Mouse (Mus musculus) brown adipose tissue, adult 24 weeks (tissue): ENCODE results near the gene Chchd6. TPM values are rescaled to one million over a fixed set of nuclear protein-coding genes. Genes with fewer than 3 reads are reported as not detected.

ENCODE experiments used
- H3K27ac ChIP-seq: fragments of 200-500 bp; replicated peaks from 2 replicates; pipeline ENCODE4 v1.5.1; 2012; ENCODE audit warnings: low read depth, mild to moderate bottlenecking, low read length
- H3K4me1 ChIP-seq: fragments of 200-500 bp; 2 replicates; pipeline ENCODE4 v1.6.1; 2012; ENCODE audit warnings: low read length, mixed read lengths; ENCODE audit not compliant: control insufficient read depth, insufficient read depth, insufficient read length
- H3K4me3 ChIP-seq: fragments of 200-500 bp; 2 replicates; pipeline ENCODE4 v1.5.1; 2012; ENCODE audit warnings: low read depth, mild to moderate bottlenecking, low read length, moderate library complexity; ENCODE audit not compliant: insufficient read depth
- polyA plus RNA-seq: library from polyadenylated mRNA; stranded (reverse); fragments of >200 nt; gene quantifications from 2 replicates; pipeline ENCODE4 v1.2.4, GENCODE M21; 2012; ENCODE audit not compliant: missing spikeins, insufficient read depth, insufficient read length

The Chchd6 gene
- polyA plus RNA-seq, 1 experiment, result 79.4 TPM

- peak overlapping the region; percentile 59 for H3K27ac ChIP-seq
- H3K4me1 ChIP-seq, result peaks cover 18% of the 10 kb centered on the region
- peak overlapping the region; percentile 98 for H3K4me3 ChIP-seq
These were observed 233.8 kb downstream of the Chchd6 start for GRCm38 (mm10) chr6:89361418-89362280.

- peaks cover 20% of the 10 kb centered on the region for H3K4me1 ChIP-seq
- no peak overlapping the region for H3K27ac ChIP-seq
- peak overlapping the region; percentile 98 for H3K4me3 ChIP-seq
These were observed 234.6 kb downstream of the Chchd6 start for GRCm38 (mm10) chr6:89360709-89361417.

GRCm38 (mm10) chr6:89359771-89360708, 235.4 kb downstream of the Chchd6 start:
- H3K4me3 ChIP-seq, result peak overlapping the region; percentile 98
- no peak overlapping the region for H3K27ac ChIP-seq
- H3K4me1 ChIP-seq, result peaks cover 24% of the 10 kb centered on the region

GRCm38 (mm10) chr6:89359192-89359591, 236.3 kb downstream of the Chchd6 start:
- Histone ChIP-seq H3K27ac (no peak overlapping the region), H3K4me3 (0 out of 2 replicates have a peak overlapping the region, but pooled peaks have one; percentile 98), H3K4me1 (peaks cover 26% of the 10 kb centered on the region)

GRCm38 (mm10) chr6:89355661-89356060, 239.8 kb downstream of the Chchd6 start:
- no peak overlapping the region for H3K4me3 ChIP-seq
- H3K4me1 ChIP-seq, result peaks cover 50% of the 10 kb centered on the region
- H3K27ac ChIP-seq, result no peak overlapping the region

- Histone ChIP-seq H3K27ac (no peak overlapping the region), H3K4me1 (peaks cover 55% of the 10 kb centered on the region), H3K4me3 (no peak overlapping the region)
These were observed 240.7 kb downstream of the Chchd6 start for GRCm38 (mm10) chr6:89354726-89355125.

- Histone ChIP-seq H3K4me1 (peaks cover 60% of the 10 kb centered on the region), H3K27ac (no peak overlapping the region), H3K4me3 (no peak overlapping the region)
These were observed 241.4 kb downstream of the Chchd6 start for GRCm38 (mm10) chr6:89354076-89354475.

GRCm38 (mm10) chr6:89353101-89353500, 242.4 kb downstream of the Chchd6 start:
- Histone ChIP-seq H3K4me1 (peaks cover 60% of the 10 kb centered on the region), H3K27ac (peak overlapping the region; percentile 23; the same call in 1 of the 2 replicates)

GRCm38 (mm10) chr6:89351441-89352137, 243.9 kb downstream of the Chchd6 start:
- H3K27ac ChIP-seq, result no peak overlapping the region
- H3K4me3 ChIP-seq, result no peak overlapping the region
- H3K4me1 ChIP-seq, result peaks cover 60% of the 10 kb centered on the region

More at GRCm38 (mm10) chr6:89353101-89353500, 242.4 kb downstream of the Chchd6 start:
- no peak overlapping the region for H3K4me3 ChIP-seq

- Histone ChIP-seq H3K4me3 (no peak overlapping the region), H3K4me1 (peaks cover 57% of the 10 kb centered on the region), H3K27ac (no peak overlapping the region)
These were observed 244.9 kb downstream of the Chchd6 start for GRCm38 (mm10) chr6:89350520-89350919.

- H3K4me1 ChIP-seq, result peaks cover 61% of the 10 kb centered on the region
These were observed 245.4 kb downstream of the Chchd6 start for GRCm38 (mm10) chr6:89350037-89350515.

GRCm38 (mm10) chr6:89348363-89348762, 247.1 kb downstream of the Chchd6 start:
- Histone ChIP-seq H3K4me1 (peaks cover 65% of the 10 kb centered on the region), H3K27ac (no peak overlapping the region), H3K4me3 (no peak overlapping the region)

More at GRCm38 (mm10) chr6:89350037-89350515, 245.4 kb downstream of the Chchd6 start:
- H3K4me3 ChIP-seq, result no peak overlapping the region
- no peak overlapping the region; the same call in 1 of the 2 replicates for H3K27ac ChIP-seq

- H3K27ac ChIP-seq, result no peak overlapping the region
- no peak overlapping the region for H3K4me3 ChIP-seq
- H3K4me1 ChIP-seq, result peaks cover 64% of the 10 kb centered on the region
These were observed 247.7 kb downstream of the Chchd6 start for GRCm38 (mm10) chr6:89347792-89348191.

GRCm38 (mm10) chr6:89345855-89346254, 249.6 kb downstream of the Chchd6 start:
- Histone ChIP-seq H3K4me1 (peaks cover 50% of the 10 kb centered on the region), H3K27ac (peak overlapping the region; percentile 57; the same call in 1 of the 2 replicates)

More at GRCm38 (mm10) chr6:89345855-89346254, 249.6 kb downstream of the Chchd6 start:
- H3K4me3 ChIP-seq, result no peak overlapping the region
